Mouse (Mus musculus) lung, adult 18-20 months (tissue): ENCODE measurements around the gene Slc25a51.
"Not testable (repeated sequence)": the region's sequence is repeated elsewhere in the genome, so short reads cannot be mapped to it uniquely, and the experiment has no call there.

Experiments used
- DNase-seq, 2 experiments: peaks; one replicate each; pipeline ENCODE4 v3.0.0; 2022; ENCODE audit warnings: mixed read lengths in 2 of 2

Slc25a51 gene

DNA sequence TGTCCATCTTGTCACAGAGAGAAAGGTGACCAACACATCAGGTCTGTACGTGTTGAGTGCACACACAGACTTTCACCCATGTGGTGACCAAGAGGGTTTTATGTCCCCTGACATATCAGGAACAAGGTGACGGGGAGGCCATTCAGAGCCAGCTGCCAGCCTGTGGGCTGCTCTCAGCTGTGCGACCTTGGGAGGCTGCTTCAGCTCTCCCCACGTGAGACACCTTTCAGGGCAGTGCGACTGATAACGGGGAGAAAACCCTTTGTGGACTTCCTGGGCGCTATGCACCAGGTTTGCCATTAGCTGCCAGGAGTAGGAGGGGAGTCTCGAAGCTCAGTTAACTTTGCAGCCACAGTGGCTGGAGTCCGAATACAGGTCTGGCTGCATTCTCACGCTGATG lies 14.1 kb upstream of the Slc25a51 start:
- no peak for DNase-seq

DNA sequence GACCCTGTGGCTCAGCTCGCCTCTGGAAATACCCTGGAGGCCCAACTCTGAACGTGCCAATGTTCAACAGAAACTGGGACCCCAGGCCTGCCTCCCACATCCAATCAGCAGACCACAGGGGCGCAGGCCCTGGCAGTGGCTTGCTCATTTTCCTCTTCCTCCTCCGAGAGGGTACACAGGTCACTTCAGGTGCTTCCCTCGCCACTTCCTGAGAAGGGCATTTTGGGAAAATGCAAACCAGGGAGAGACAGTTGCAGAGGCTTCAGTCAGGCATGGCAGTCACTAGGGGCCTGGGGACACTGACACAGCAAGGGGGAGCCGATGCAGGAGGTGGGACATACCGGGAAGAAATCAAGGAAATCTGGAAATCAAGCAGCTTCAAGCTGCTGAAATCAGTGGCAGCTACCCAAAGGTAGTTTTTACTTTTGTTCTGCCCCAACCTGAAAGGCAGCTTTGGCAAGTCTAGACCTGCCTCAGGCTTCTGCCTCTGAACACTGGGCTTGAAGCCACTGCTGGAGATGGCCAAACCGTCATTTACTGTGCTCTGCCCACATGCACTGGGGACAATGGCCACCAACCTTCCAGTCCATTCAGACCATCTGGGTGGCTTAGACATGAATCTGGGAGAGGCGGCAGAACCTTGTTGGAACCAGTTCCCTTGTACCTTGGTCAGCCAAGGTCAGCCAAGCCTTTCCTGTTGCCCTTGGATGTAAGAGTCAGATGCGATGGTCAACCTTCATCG lies 13.1 kb upstream of the Slc25a51 start:
- DNase-seq = peak in 1 of 2 experiments; percentile 51

GRCm38 (mm10) chr4:45420733-45421132 lies 12.2 kb upstream of the Slc25a51 start:
- no peak for DNase-seq

- no peak for DNase-seq
Observed at GRCm38 (mm10) chr4:45419051-45419450, 10.5 kb upstream of the Slc25a51 start.

DNA sequence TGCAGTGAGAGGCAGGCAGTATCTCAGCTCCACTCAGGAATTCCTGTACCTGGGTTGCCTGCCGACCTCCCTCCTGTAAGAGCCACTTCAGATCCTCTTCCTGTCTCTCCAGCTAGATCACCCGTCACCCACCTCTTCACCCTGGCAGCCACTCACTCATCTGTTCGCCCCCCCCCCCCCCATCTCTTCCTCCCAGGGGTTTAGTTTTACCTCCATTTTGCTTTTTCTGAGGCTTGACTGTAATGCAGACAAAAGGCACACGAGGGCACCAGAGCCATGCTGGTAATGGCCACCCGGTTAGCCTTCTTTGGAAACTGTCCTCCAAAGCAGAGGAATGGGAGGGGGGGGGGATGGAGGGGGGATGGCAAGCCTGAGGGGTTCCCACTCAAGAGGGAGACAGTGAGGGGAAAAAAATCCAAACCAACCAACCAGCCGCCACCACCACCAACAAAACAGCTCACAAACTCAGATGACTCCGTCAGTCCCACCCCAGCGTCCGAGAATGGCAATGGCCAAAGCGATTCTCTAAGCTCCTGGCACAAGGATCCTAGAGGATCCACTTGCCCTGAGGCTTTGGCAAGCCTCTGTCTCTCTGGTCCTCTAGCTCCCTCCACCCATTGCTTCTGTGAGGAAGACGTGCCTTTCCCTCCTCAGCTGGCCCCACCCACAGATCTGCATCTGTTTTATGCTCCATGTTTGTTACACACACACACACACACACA lies 9.8 kb upstream of the Slc25a51 start:
- DNase-seq = peak; percentile 60 to 72

GRCm38 (mm10) chr4:45416314-45416713 lies 7.7 kb upstream of the Slc25a51 start:
- no peak for DNase-seq

GRCm38 (mm10) chr4:45413674-45414338 lies 5.2 kb upstream of the Slc25a51 start:
- DNase-seq = peak; percentile 67 to 81

GRCm38 (mm10) chr4:45412433-45413192 lies 4.0 kb upstream of the Slc25a51 start:
- DNase-seq = no peak

- DNase-seq = no peak
Observed at GRCm38 (mm10) chr4:45411181-45411790, 2.7 kb upstream of the Slc25a51 start.

DNA sequence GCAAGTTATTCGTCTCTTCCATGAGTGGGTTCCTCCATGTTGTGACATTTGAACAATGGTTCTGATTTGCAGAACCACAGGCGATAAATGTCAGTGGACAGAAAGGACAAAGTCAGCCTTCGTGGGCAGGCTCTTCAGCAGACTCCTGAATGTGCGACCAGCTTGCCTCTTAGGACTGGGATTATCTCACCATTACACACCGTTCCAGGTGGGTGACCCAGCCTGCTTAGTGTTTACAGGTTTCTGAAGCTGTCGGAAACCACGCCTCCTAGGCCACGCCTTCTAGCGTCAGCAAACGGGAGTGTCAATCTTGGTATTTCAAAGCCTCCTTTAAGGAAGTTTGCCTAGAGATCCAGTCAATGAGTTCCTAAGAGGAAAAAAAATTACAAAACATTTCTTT lies 704 bp upstream of the Slc25a51 start:
- peak; percentile 95 to 96 for DNase-seq

- DNase-seq = peak in 1 of 2 experiments; percentile 58
Observed at GRCm38 (mm10) chr4:45407703-45408334, 747 bp downstream of the Slc25a51 start.

GRCm38 (mm10) chr4:45407001-45407702 lies 1.4 kb downstream of the Slc25a51 start:
- no peak for DNase-seq

DNA sequence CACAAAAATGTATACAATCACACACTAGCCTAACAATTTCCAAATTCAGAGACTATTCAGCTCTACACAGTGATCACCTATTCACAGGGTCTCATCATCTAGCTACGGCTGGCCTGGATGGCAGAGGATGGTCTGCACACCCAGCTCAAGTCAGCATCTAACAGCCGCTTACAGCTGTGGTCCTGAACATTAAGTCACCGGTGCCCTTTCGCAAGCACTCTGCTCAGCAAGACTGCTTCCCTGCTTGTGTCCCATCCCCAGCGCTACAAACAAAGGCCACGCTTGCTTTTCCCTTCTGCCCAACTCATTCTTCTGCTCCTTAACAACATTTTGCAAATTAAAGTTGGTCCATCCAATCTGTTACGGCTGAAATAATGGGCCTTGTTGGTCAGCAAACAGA lies 2.2 kb downstream of the Slc25a51 start:
- DNase-seq = no peak

GRCm38 (mm10) chr4:45405315-45405714 lies 3.3 kb downstream of the Slc25a51 start:
- no peak for DNase-seq

GRCm38 (mm10) chr4:45404086-45404485 lies 4.5 kb downstream of the Slc25a51 start:
- DNase-seq = peak in 1 of 2 experiments; percentile 2

DNA sequence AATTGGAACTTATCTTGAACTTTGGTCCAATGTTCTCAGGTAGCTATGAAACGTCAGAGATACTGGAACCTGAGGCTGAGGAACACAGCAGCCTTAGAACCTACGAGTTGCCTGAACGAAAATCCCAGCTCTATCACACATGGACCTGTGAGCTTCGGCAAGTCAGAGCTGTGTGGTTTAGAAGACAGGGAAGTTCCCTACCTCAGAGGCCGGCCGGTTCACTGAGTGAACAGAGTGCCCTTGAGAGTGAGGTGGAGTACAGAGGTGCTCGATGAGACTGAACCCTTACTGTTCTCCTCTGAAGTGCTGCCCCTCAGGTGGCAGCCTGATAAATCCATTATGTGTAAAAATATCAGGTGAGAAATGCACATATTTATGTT lies 5.1 kb downstream of the Slc25a51 start:
- peak in 1 of 2 experiments; percentile 50 for DNase-seq

DNA sequence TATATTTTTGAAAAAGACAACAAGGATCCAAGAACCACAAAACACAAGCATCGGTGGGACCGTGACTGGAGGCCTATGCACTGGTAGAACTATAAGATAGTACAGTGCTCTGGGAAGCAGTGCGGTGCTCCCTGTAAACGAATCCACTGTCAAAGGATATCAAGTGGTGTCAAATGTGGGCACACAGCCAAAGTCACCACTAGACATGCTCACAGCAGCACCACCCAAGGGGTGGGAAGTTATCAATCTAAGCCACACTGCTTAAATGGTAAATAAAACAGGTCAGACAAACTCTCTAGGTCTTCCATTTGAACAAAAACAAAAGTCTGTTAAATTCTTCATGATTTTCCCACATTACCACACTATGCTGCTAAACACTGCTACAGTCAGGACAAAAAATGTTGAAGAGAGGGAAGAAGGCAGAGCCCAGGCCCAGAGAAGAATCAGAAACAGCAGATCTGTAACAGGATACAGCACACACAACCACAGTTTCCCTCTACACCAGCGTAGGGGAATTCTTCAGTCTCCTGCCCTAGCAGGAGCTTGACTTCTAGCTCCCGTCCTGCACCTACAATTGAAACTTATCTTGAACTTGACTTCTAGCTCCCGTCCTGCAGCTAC lies 5.6 kb downstream of the Slc25a51 start:
- DNase-seq = peak; percentile 56 to 75

DNA sequence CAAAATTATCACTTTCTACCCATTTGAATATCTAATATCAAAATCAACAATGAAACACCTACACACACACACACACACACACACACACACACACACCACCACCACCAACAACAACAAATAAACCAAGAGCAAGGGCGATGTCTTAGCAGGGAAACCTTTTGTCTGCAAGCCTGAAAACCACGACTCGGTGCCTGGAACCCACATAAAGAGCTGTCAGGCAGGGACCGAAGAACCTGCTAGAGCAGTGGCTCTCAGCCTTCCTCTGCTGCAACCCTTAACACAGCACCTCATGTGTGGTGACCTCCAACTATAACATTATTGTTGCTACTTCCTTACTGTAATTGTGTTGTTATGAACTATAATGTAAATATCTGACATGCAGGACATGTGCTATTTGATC lies 6.3 kb downstream of the Slc25a51 start:
- DNase-seq = no peak

GRCm38 (mm10) chr4:45399421-45400210 lies 8.9 kb downstream of the Slc25a51 start:
- DNase-seq = no peak

- not testable (repeated sequence) for DNase-seq
Observed at GRCm38 (mm10) chr4:45398315-45398714, 10.3 kb downstream of the Slc25a51 start.
